Comparison of ENCODE assay signal across 8 mouse cellular contexts in the genomic region with DNA sequence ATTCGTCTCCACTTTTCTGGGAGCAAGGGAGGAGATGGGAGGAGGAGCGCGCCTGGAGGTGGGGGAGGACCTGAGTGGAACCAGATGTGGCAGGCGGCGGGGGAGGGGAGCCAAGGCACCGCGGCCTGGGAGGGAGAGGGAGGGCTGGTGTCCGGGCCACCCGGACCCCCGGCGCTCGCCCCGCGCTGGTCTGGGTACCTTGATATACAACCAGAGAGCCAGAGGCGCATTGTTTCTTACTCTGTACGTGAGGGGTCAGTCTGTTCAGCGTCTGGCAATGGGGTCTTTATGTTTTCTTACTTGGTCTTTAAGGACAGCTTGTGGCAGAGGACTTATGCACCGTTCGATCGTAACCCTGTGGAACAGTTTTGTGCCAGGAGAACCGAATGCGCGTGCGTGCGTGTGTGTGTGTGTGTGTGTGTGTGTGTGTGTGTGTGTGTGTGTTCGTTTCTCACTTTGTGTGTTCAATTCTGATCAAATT. TPM values are rescaled to one million over a fixed set of nuclear protein-coding genes. Genes with fewer than 3 reads are reported as not detected.
DNase-seq lines count a peak whose midpoint lies in the region; ATAC-seq and TF ChIP-seq lines count a peak whose summit lies in the region.

No protein-coding gene starts in this region.

- H3K36me3 ChIP-seq in ES-E14 (ENCODE audit: control insufficient read depth, insufficient read depth, low read length, poor library complexity, severe bottlenecking), result no peaks in the 10 kb centered on the region
- H3K36me3 ChIP-seq in kidney, embryonic 15.5 days, result peaks cover 15% of the 10 kb centered on the region
- H3K36me3 ChIP-seq in testis, adult 2 months (ENCODE audit: control insufficient read depth, insufficient read depth, low read length), result no peaks in the 10 kb centered on the region

- peak; percentile 46 for ATAC-seq in kidney, embryonic 15.5 days (replicated peaks; ENCODE audit: low FRiP score)
- no peak for ATAC-seq in activated CD4-positive, CD25-positive, alpha-beta regulatory T cell, adult 4 months

- H3K27ac ChIP-seq in ES-E14 (ENCODE audit: insufficient read depth, low read depth, low read length, poor library complexity, severe bottlenecking), result no peak overlapping the region
- H3K27ac ChIP-seq in kidney, embryonic 15.5 days, result peak overlapping the region; percentile 97
- H3K27ac ChIP-seq in testis, adult 2 months (ENCODE audit: control insufficient read depth, insufficient read depth, low read depth, low read length), result no peak overlapping the region

- in situ Hi-C loops in ES-E14 (cut with MboI; ENCODE audit: low sequenced_read_pairs in 2 of 2, unreplicated experiment in 2 of 2), result no loop called here

- no peak for TF ChIP-seq CTCF in testis, adult 2 months (IDR thresholded peaks at IDR 0.05; ENCODE audit: control insufficient read depth, insufficient read depth, insufficient replicate concordance, low read depth, low read length)

- WGBS in kidney, embryonic 15.5 days, result under 1% methylated on average over 26 of the region's 26 CpGs

- peak overlapping the region; percentile 77 to 78 for H3K4me3 ChIP-seq in ES-E14 (ENCODE audit: insufficient read depth in 1 of 2, low read depth in 1 of 2, low read length in 2 of 2, poor library complexity in 1 of 2, severe bottlenecking in 1 of 2)
- H3K4me3 ChIP-seq in kidney, embryonic 15.5 days (replicated peaks), result peak overlapping the region; percentile 71
- peak overlapping the region; percentile 82 for H3K4me3 ChIP-seq in testis, adult 2 months (ENCODE audit: control insufficient read depth, low read depth, low read length)

- H3K4me1 ChIP-seq in ES-E14 (ENCODE audit: control insufficient read depth in 2 of 2, insufficient read depth in 2 of 2, low read length in 2 of 2, poor library complexity in 1 of 2), result peaks cover 2 to 15% of the 10 kb centered on the region in 2 experiments; a peak in 2 of 4 replicates
- peaks cover 47% of the 10 kb centered on the region for H3K4me1 ChIP-seq in kidney, embryonic 15.5 days
- peaks cover 23% of the 10 kb centered on the region for H3K4me1 ChIP-seq in testis, adult 2 months (ENCODE audit: control insufficient read depth, insufficient read depth, low read length)

- H3K27me3 ChIP-seq in kidney, embryonic 15.5 days, result no peaks in the 10 kb centered on the region
- no peaks in the 10 kb centered on the region for H3K27me3 ChIP-seq in testis, adult 2 months (ENCODE audit: control insufficient read depth, insufficient read depth, low read length)

- H3K9ac ChIP-seq in ES-E14 (ENCODE audit: insufficient read depth, low read depth, low read length, poor library complexity, severe bottlenecking), result peak overlapping the region; percentile 70
- H3K9ac ChIP-seq in kidney, embryonic 15.5 days, result peak overlapping the region; percentile 62

- no peak for DNase-seq in ES-E14 (ENCODE audit: low read depth, low spot score)
- peak; percentile 85 for DNase-seq in embryo, embryonic 10 days (ENCODE audit: low spot score)
- DNase-seq in heart, adult 18-20 months, result peak; percentile 64 to 71
- DNase-seq in lung, postnatal 14 days, result peak; percentile 73
- DNase-seq in B cell, adult 2 months, result no peak

- no peak for TF ChIP-seq POLR2A in testis, adult 2 months (IDR thresholded peaks at IDR 0.05; ENCODE audit: control insufficient read depth, low read depth, low read length)

- peak overlapping the region; percentile 88 for H3K4me2 ChIP-seq in kidney, embryonic 15.5 days

- H3K9me3 ChIP-seq in ES-E14 (ENCODE audit: control insufficient read depth, insufficient read depth, low read depth, low read length), result no peaks in the 10 kb centered on the region
- H3K9me3 ChIP-seq in kidney, embryonic 15.5 days (replicated peaks), result no peaks in the 10 kb centered on the region

TF ChIP-seq in ES-E14, 5 proteins besides CTCF, POLR2A, EP300 and RAD21:
- no peak for TF ChIP-seq MAFK (IDR thresholded peaks at IDR 0.05; ENCODE audit: insufficient read depth, low read depth, low read length)
- no peak for TF ChIP-seq ZNF384 (IDR thresholded peaks at IDR 0.05; ENCODE audit: low read depth, low read length)
- TF ChIP-seq ZC3H11A (IDR thresholded peaks at IDR 0.05; ENCODE audit: borderline replicate concordance, low read depth, low read length), result no peak
- no peak for TF ChIP-seq HCFC1 (IDR thresholded peaks at IDR 0.05; ENCODE audit: borderline replicate concordance, insufficient read depth, low read length)
- TF ChIP-seq CHD2 (IDR thresholded peaks at IDR 0.05; ENCODE audit: low read depth, low read length), result no peak

RNA-seq across cellular contexts. Expression of gene Mrc2, which starts 0.7 kb away (rescaled TPM):
- total RNA-seq in ES-E14 (2012; rRNA removed), result 15.9 and 16.5 TPM in 2 replicates
- total RNA-seq in heart, adult 18-20 months (2021), result 10 to 100 TPM; 10.8 to 11.7 TPM
- polyA plus RNA-seq in kidney, embryonic 15.5 days (2015; fragmentation: Nextera tagmentation; extraction: Ambion mirVana), result 19.1 and 21.3 TPM in 2 replicates
- 1.2 and 1.5 TPM in 2 replicates for polyA plus RNA-seq in testis, adult 2 months (2012; rRNA removed)
- polyA plus RNA-seq in activated CD4-positive, CD25-positive, alpha-beta regulatory T cell, adult 4 months (2017; shearing (Covaris generic)), result not detected

Comparison
In these comparisons a context has a peak if more than half of its experiments do, and no peak if none do; other contexts are left out.
1. DNase-seq: peak in embryo, embryonic 10 days (single experiment), heart, adult 18-20 months (2 of 2) and lung, postnatal 14 days (single experiment); none in ES-E14 (single experiment) and B cell, adult 2 months (0 of 2).
2. Peak in every context shown above with its lines, with median percentiles within 50 percentile points of each other: H3K4me3 ChIP-seq.